Mouse (Mus musculus) forebrain, embryonic 11.5 days (tissue): ENCODE data around the gene Map3k15. TPM values are rescaled to one million over a fixed set of nuclear protein-coding genes. Genes with fewer than 3 reads are reported as not detected.
A peak's percentile ranks its signal among the peaks of the same experiment; 100 is the strongest.

Source experiments
- ATAC-seq: fragments of 200-750 bp; cut with Nextera tagmentation; replicated peaks from 2 replicates; pipeline ENCODE4 v1.8.0; 2017; ENCODE audit warnings: moderate TSS enrichment; ENCODE audit not compliant: low FRiP score
- DNase-seq: peaks from one replicate; pipeline ENCODE4 v3.0.0-alpha.2; 2017; ENCODE audit warnings: low spot score
- H3K27ac ChIP-seq: fragments of 300-500 bp; sonication (generic); 2 replicates; pipeline ENCODE4 v1.5.1; 2014; ENCODE audit warnings: low read depth, low read length
- H3K27me3 ChIP-seq: fragments of 300-500 bp; sonication (generic); 2 replicates; pipeline ENCODE4 v1.6.1; 2014; ENCODE audit warnings: mild to moderate bottlenecking, low read length, mixed read lengths; ENCODE audit not compliant: control insufficient read depth, insufficient read depth
- H3K36me3 ChIP-seq: fragments of 300-500 bp; sonication (generic); 2 replicates; pipeline ENCODE4 v1.6.1; 2014; ENCODE audit warnings: mild to moderate bottlenecking, low read length, moderate library complexity, mixed read lengths; ENCODE audit not compliant: control insufficient read depth, insufficient read depth
- H3K4me1 ChIP-seq: fragments of 300-500 bp; sonication (generic); replicated peaks from 2 replicates; pipeline ENCODE4 v1.6.1; 2014; ENCODE audit warnings: low read length, mixed read lengths; ENCODE audit not compliant: control insufficient read depth, insufficient read depth
- H3K4me2 ChIP-seq: fragments of 300-500 bp; sonication (generic); 2 replicates; pipeline ENCODE4 v1.6.1; 2014; ENCODE audit warnings: low read depth, mild to moderate bottlenecking, low read length, moderate library complexity, mixed read lengths; ENCODE audit not compliant: severe bottlenecking
- H3K4me3 ChIP-seq: fragments of 300-500 bp; sonication (generic); 2 replicates; pipeline ENCODE4 v1.5.1; 2014; ENCODE audit warnings: low read depth, low read length
- H3K9ac ChIP-seq: fragments of 300-500 bp; sonication (generic); 2 replicates; pipeline ENCODE4 v1.6.1; 2014; ENCODE audit warnings: low read length
- H3K9me3 ChIP-seq: fragments of 300-500 bp; sonication (generic); 2 replicates; pipeline ENCODE4 v1.6.1; 2016; ENCODE audit warnings: low read length, mixed read lengths; ENCODE audit not compliant: control insufficient read depth
- WGBS: fragments of 180-500 bp; shearing (Covaris S2); extraction: QIAGEN DNeasy Blood & Tissue Kit; methylation state at CpG from one replicate; pipeline ENCODE4 v1.1.7; 2014; 5-methylcytosine and 5-hydroxymethylcytosine counted together
- polyA plus RNA-seq: library from polyadenylated mRNA; unstranded; fragments of >200 nt; fragmentation: Nextera tagmentation; extraction: Ambion mirVana; gene quantifications from 2 replicates; pipeline ENCODE4 v1.2.1, GENCODE M21; 2014

Gene Map3k15
- polyA plus RNA-seq, 1 experiment from 2014 or later: 0.68 TPM

DNA sequence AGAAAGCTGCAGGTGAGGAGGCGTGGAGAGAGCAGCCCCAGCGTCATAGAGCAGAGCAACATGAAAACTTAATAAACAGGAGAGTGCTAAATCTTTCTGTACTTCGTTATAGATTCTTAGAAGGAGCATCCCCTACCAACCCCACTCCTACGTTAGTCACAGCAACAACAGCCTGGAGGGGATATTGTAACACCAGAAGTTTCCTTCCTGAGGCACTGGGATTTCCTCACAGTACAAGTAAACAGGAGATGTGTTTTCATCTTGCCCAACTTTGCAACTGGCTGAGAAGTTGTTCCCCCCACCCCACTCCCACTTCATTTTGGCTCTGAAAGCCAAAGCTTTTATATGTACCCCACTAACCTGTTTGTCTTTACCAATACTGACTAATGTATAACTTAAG is 119.6 kb downstream of the Map3k15 start:
- 67% methylated on average over 4 of the region's 4 CpGs for WGBS
- Histone ChIP-seq H3K4me2 (no peak overlapping the region), H3K27me3 (peaks cover 3% of the 10 kb centered on the region; the same call in 1 of the 2 replicates), H3K9me3 (no peaks in the 10 kb centered on the region), H3K4me3 (no peak overlapping the region), H3K9ac (no peak overlapping the region), H3K4me1 (no peaks in the 10 kb centered on the region), H3K27ac (no peak overlapping the region), H3K36me3 (no peaks in the 10 kb centered on the region)
- no peak for DNase-seq
- ATAC-seq: no peak

DNA sequence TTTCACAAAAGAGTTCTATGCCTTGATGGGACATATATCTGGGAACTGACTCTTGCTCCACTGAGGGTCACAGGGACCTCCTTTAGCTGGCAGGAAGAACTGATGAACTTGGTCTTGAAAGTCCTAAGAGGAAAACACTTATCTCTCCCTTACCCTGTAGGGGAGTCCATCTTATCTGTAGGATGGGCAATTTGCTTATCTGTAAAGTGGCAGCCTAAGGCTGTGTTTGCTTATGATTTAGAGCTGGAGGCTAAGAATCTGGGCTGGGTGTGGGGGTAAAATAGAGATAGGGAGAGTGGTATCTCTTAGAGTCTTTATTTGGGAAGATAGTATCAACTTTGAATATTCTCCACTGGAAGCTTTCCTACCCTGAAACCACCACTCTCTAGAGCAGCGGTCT is 125.5 kb downstream of the Map3k15 start:
- WGBS: 86% methylated on average over 1 of the region's 1 CpGs
- Histone ChIP-seq H3K27ac (no peak overlapping the region), H3K4me2 (no peak overlapping the region), H3K27me3 (no peaks in the 10 kb centered on the region; the same call in none of the 2 replicates), H3K9ac (no peak overlapping the region), H3K9me3 (no peaks in the 10 kb centered on the region), H3K4me1 (no peaks in the 10 kb centered on the region), H3K4me3 (no peak overlapping the region), H3K36me3 (no peaks in the 10 kb centered on the region)
- ATAC-seq (no peak), DNase-seq (no peak)

DNA sequence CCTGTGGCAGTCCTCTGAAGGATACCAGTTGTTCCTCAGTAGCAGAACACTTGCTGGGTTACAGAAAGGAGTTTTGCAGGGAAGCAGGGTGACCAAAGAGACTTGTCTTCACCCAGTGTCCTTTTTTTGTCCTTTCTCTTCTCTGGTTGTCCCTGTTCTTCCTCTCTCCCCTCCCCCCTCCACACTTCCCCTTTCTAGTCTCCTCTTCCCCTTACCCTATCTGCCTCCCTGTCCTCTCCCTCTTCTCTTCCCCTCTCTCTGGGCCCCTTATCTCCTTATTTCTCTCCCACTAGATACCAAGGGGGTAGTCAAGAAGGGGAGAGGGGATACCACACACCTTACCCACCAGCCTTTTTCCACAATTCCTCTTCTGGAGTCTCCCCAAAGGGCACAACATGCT is 127.8 kb downstream of the Map3k15 start:
- no peak for ATAC-seq
- Histone ChIP-seq H3K9ac (no peak overlapping the region), H3K27me3 (peaks cover 2% of the 10 kb centered on the region), H3K4me3 (no peak overlapping the region), H3K27ac (no peak overlapping the region), H3K36me3 (no peaks in the 10 kb centered on the region; the same call in 1 of the 2 replicates), H3K9me3 (no peaks in the 10 kb centered on the region), H3K4me1 (no peaks in the 10 kb centered on the region), H3K4me2 (no peak overlapping the region)
- no peak for DNase-seq

DNA sequence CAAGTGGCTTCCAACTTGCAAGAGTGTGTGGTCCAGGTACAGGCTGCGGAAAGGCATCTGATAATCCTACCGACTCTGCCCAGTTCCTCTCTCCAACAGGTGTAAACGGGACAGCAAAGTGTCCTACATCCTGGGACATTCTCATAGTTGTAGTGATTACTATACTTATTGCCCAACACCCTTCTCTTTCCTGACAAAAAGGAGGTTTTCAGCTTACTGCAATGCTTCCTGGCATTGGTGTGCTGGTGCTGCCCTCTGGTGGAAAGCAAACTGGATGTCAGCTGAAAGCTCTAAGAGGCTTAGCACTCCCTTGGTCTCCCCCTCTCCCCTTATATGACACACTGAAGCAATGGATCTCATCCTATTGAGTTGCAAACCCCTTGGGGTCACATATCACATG is 128.4 kb downstream of the Map3k15 start:
- Histone ChIP-seq H3K36me3 (no peaks in the 10 kb centered on the region; the same call in 1 of the 2 replicates), H3K9me3 (no peaks in the 10 kb centered on the region), H3K4me1 (no peaks in the 10 kb centered on the region), H3K27me3 (peaks cover 2% of the 10 kb centered on the region), H3K27ac (no peak overlapping the region), H3K4me2 (no peak overlapping the region), H3K9ac (no peak overlapping the region), H3K4me3 (no peak overlapping the region)
- WGBS: 89% methylated on average over 3 of the region's 3 CpGs
- ATAC-seq: peak; percentile 63
- peak; percentile 55 for DNase-seq

DNA sequence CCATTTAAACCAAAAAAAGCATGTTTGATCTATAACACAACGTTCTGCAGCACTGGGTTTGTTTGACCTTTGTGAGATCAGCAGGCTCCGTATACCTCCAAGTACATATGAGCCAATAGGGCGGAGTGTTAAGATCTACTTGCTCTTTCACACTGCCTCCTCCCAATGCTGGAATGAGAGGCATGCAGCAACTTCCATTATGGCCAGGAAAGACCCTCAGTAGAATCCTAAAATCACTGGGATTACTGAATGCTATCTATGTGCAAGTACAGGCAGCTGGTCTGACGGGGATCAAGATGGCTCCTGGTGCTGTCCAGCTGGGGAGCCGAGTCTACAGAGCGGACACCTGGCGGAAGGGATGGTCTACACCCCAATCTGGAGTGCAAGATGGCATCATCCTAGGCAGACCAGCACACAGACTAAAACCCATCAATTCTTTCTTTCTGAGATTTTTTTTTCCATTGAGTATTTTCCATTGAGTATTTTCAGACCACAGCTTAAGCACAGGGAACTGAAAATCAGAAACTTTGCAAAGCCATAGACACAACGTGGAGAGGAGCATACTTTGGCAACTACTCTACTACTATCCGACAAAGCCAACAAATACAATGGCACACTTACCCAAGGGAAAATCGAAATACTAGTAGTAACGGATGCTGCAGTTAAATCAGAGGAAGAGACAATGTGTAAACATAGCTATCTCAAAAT is 146.1 kb downstream of the Map3k15 start:
- no peak overlapping the region for H3K27ac ChIP-seq
- ATAC-seq (no peak), DNase-seq (no peak)
- 0 out of 2 replicates have a peak, but pooled peaks cover 3% of the 10 kb centered on the region for H3K4me1 ChIP-seq
- no peaks in the 10 kb centered on the region; the same call in 1 of the 2 replicates for H3K27me3 ChIP-seq
- H3K9me3 ChIP-seq: no peaks in the 10 kb centered on the region
- no peak overlapping the region for H3K4me3 ChIP-seq
- no peak overlapping the region for H3K9ac ChIP-seq
- no peak overlapping the region for H3K4me2 ChIP-seq
- no peaks in the 10 kb centered on the region for H3K36me3 ChIP-seq
- WGBS: 86% methylated on average over 11 of the region's 11 CpGs

DNA sequence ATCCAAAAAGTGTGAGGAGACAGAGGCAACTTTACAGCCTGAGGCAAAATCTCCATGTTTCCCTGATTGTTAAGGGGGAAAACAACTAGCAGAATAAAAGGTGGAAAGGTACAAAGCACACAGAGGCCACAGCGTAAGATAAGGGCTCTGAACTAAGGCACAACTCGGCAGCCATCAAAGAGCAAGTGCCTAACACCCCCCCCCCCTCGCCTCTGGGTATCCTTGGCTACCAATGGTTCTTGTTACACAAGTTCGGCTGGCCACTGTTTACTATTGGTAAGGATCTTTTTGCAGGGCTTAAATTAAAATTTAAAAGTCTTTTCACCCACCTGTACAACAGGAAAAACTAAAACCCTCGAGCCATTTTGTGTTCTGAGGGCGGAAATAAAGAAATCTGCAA is 147.5 kb downstream of the Map3k15 start:
- Histone ChIP-seq H3K27ac (no peak overlapping the region), H3K9ac (no peak overlapping the region), H3K4me1 (0 out of 2 replicates have a peak, but pooled peaks cover 3% of the 10 kb centered on the region), H3K27me3 (no peaks in the 10 kb centered on the region; the same call in 1 of the 2 replicates), H3K36me3 (no peaks in the 10 kb centered on the region), H3K9me3 (no peaks in the 10 kb centered on the region), H3K4me2 (peak overlapping the region; percentile 32; the same call in 1 of the 2 replicates), H3K4me3 (peak overlapping the region; percentile 8; the same call in 1 of the 2 replicates)
- WGBS: 31% methylated on average over 6 of the region's 6 CpGs
- ATAC-seq (no peak), DNase-seq (peak; percentile 53)

DNA sequence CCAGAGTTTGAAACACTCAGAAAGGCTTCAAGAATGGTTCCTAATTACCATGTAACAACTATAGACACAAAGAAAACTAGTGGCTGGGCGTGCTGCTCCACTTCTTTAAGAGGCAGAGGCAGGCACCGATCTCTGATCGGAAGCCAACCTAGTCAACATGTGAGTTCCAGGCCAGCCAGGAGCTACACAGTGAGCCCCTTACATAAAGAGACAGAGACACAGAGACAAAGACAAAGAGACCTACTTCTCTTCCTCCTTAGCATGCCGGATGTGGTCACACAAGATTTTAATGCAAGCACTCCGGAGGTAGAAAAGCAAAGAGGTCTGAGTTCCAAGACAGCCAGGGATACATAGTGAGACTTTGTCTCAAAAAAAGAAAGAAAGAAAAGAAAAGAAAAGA is 147.9 kb downstream of the Map3k15 start:
- WGBS: 23% methylated on average over 5 of the region's 5 CpGs
- H3K36me3 ChIP-seq: no peaks in the 10 kb centered on the region
- ATAC-seq (no peak), DNase-seq (no peak)
- H3K4me1 ChIP-seq: 0 out of 2 replicates have a peak, but pooled peaks cover 3% of the 10 kb centered on the region
- H3K9me3 ChIP-seq: no peaks in the 10 kb centered on the region
- H3K4me3 ChIP-seq: peak overlapping the region; percentile 8; the same call in 1 of the 2 replicates
- peak overlapping the region; percentile 32; the same call in 1 of the 2 replicates for H3K4me2 ChIP-seq
- H3K27me3 ChIP-seq: no peaks in the 10 kb centered on the region; the same call in 1 of the 2 replicates
- no peak overlapping the region for H3K27ac ChIP-seq
- no peak overlapping the region; the same call in 1 of the 2 replicates for H3K9ac ChIP-seq

DNA sequence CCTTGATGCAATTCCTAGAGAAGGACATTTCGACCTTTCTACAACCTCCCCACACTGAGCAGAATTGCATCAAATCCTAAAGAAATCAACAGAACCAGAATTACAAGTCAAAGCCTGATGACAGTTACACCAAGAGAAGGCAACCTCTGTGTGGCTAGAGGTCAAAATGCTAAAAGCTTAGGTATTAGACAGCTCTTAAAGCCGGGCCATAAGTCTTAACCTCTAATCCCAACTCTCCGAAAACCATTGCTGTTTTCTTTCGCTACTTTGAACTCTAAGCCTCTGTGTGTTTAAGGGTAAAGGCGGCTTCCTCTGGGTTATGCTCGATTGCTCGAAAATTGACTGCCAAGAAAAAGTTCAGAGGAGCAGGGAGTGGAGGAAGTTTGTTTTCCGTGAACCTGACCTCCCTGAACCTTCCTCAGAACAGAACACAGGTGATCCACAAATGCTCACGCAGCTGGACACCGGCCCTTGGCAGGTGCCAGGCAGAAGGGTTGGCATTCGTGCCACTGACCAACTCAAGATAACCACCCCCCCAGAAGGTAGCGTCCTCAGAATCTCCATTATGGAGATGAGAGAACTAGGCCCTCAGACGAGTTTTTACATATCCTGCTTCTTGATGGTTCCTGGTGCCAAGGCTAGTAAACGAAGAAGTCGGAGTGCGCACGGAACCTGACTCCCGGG is 149.1 kb downstream of the Map3k15 start:
- Histone ChIP-seq H3K4me2 (peak overlapping the region; percentile 62), H3K9me3 (no peaks in the 10 kb centered on the region), H3K36me3 (no peaks in the 10 kb centered on the region), H3K4me3 (peak overlapping the region; percentile 56), H3K27ac (no peak overlapping the region), H3K9ac (peak overlapping the region; percentile 69), H3K27me3 (no peaks in the 10 kb centered on the region; the same call in 1 of the 2 replicates), H3K4me1 (0 out of 2 replicates have a peak, but pooled peaks cover 3% of the 10 kb centered on the region)
- no peak; the same call in 1 of the 2 replicates for ATAC-seq
- 31% methylated on average over 18 of the region's 18 CpGs for WGBS
- DNase-seq: no peak
